ENCODE assay signal across 11 mouse cellular contexts in the genomic region with DNA sequence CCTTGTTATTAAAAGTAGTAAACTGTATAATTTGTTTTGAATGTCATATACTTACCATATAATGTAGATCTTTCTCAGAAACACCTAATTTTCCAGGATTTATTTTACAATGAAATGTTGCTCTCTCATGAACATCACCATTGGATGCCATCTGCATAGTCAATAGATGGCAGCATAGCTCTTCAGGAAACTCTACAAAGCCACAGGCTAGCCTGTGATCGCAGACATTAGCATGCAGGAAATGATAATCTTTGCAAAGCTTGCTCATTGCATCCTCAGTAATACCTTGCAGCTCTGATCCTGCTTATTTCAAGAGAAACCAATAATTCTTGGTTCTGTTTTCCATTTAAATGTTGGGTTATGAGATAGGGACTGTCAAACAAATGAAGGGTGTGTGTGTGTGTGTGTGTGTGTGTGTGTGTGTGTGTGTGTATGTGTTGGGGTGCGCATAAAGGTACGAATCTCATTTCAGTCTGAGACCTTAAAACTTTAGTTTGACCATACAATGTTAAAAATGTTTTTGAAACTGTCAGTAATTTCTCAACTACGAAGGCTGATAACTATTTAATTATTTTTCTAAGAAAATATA.
DNase-seq lines count a peak whose midpoint lies in the region; ATAC-seq and TF ChIP-seq lines count a peak whose summit lies in the region.
"Had no signal": no experiment of that assay in that cellular context is flagged by ENCODE, and none has a peak within 500 bp of the region (broad histone marks: within the 10 kb centered on the region; RNA-seq: fewer than 3 reads in every experiment).

No protein-coding gene starts in this region.

- no peak overlapping the region for H3K27ac ChIP-seq in left cerebral cortex, adult 2 months
- H3K27ac ChIP-seq: lung, embryonic 15.5 days had no signal

- intact Hi-C loops in left cerebral cortex, adult 2 months (cut with DNase I), result loop anchor here (5.0 kb wide), 1 partner anchor 1129 kb away; no protein-coding TSS in a partner anchor

- peak; percentile 97 for ATAC-seq in frontal cortex, adult (ENCODE audit: low TSS enrichment)
- no peak for ATAC-seq in activated CD4-positive, CD25-positive, alpha-beta regulatory T cell, adult 4 months

- no peak overlapping the region for H3K4me3 ChIP-seq in left cerebral cortex, adult 2 months
- H3K4me3 ChIP-seq: lung, embryonic 15.5 days had no signal

- no peak for DNase-seq in frontal cortex, postnatal 14 days (ENCODE audit: low spot score in 2 of 2)
- peak; percentile 59 for DNase-seq in 3T3-L1 (ENCODE audit: low read depth, low spot score)
- DNase-seq in embryo, embryonic 10.5 days (ENCODE audit: low spot score), result peak; percentile 58
- DNase-seq in left cerebral cortex, adult 2 months (ENCODE audit: extremely low spot score in 1 of 2, low spot score in 2 of 2), result peak in 1 of 2 experiments; percentile 12
- DNase-seq in cerebellum, adult 9-11 months, result no peak
- DNase-seq in spleen, postnatal 10 days (ENCODE audit: low spot score in 2 of 2), result no peak
- DNase-seq: gastrocnemius, postnatal 25 days; kidney, postnatal 25 days had no signal

- TF ChIP-seq CTCF in left cerebral cortex, adult 2 months (IDR thresholded peaks at IDR 0.05), result peak; percentile 71

Comparison
In these comparisons a context has a peak if more than half of its experiments do, and no peak if none do; other contexts are left out.
1. DNase-seq: peak in 3T3-L1 (single experiment) and embryo, embryonic 10.5 days (single experiment); none in frontal cortex, postnatal 14 days (0 of 2), cerebellum, adult 9-11 months (single experiment) and spleen, postnatal 10 days (0 of 2).